Mouse (Mus musculus): ENCODE data around the gene Srcap. TPM values are rescaled to one million over a fixed set of nuclear protein-coding genes. Genes with fewer than 3 reads are reported as not detected.
"Not testable (repeated sequence)": the region's sequence is repeated elsewhere in the genome, so short reads cannot be mapped to it uniquely, and the experiment has no call there.

Gene Srcap
- polyA plus RNA-seq, 1 experiment, result 32.8 TPM

- TF ChIP-seq POLR2A (IDR thresholded peaks at IDR 0.05; ENCODE audit: borderline replicate concordance, extremely low read depth, low read depth, low read length), result no peak
- TF ChIP-seq CTCF (IDR thresholded peaks at IDR 0.05; ENCODE audit: insufficient read depth, low read length), result no peak
- DNase-seq, result no peak
- Histone ChIP-seq H3K4me1 (ENCODE audit: control insufficient read depth, insufficient read depth, low read length) (peaks cover 4% of the 10 kb centered on the region), H3K4me3 (replicated peaks; ENCODE audit: extremely low read depth, low read depth, low read length) (no peak overlapping the region)
- 74% methylated on average over 5 of the region's 5 CpGs for WGBS
Observed at GRCm38 (mm10) chr7:127485416-127485815, 26.4 kb upstream of the Srcap start.

- H3K4me3 ChIP-seq (replicated peaks; ENCODE audit: extremely low read depth, low read depth, low read length); H3K4me1 ChIP-seq (ENCODE audit: control insufficient read depth, insufficient read depth, low read length); DNase-seq: not testable (repeated sequence)
- WGBS, result 61% methylated on average over 5 of the region's 5 CpGs
Observed at GRCm38 (mm10) chr7:127488364-127488763, 23.4 kb upstream of the Srcap start.

GRCm38 (mm10) chr7:127489982-127490381 is 21.8 kb upstream of the Srcap start:
- no peak overlapping the region for H3K4me3 ChIP-seq (replicated peaks; ENCODE audit: extremely low read depth, low read depth, low read length)
- no peak for TF ChIP-seq CTCF (IDR thresholded peaks at IDR 0.05; ENCODE audit: insufficient read depth, low read length)
- no peak for TF ChIP-seq POLR2A (IDR thresholded peaks at IDR 0.05; ENCODE audit: borderline replicate concordance, extremely low read depth, low read depth, low read length)
- WGBS, result 97% methylated on average over 7 of the region's 7 CpGs
- no peak for DNase-seq
- H3K4me1 ChIP-seq (ENCODE audit: control insufficient read depth, insufficient read depth, low read length), result no peaks in the 10 kb centered on the region

- no peaks in the 10 kb centered on the region for H3K4me1 ChIP-seq (ENCODE audit: control insufficient read depth, insufficient read depth, low read length)
- no peak for DNase-seq
- 63% methylated on average over 3 of the region's 3 CpGs for WGBS
- H3K4me3 ChIP-seq (replicated peaks; ENCODE audit: extremely low read depth, low read depth, low read length), result no peak overlapping the region
- TF ChIP-seq CTCF (IDR thresholded peaks at IDR 0.05; ENCODE audit: insufficient read depth, low read length) (no peak), POLR2A (IDR thresholded peaks at IDR 0.05; ENCODE audit: borderline replicate concordance, extremely low read depth, low read depth, low read length) (no peak)
Observed at GRCm38 (mm10) chr7:127491846-127492245, 19.9 kb upstream of the Srcap start.

- TF ChIP-seq POLR2A (IDR thresholded peaks at IDR 0.05; ENCODE audit: borderline replicate concordance, extremely low read depth, low read depth, low read length) (no peak), CTCF (IDR thresholded peaks at IDR 0.05; ENCODE audit: insufficient read depth, low read length) (no peak)
- no peak overlapping the region for H3K4me3 ChIP-seq (replicated peaks; ENCODE audit: extremely low read depth, low read depth, low read length)
- DNase-seq, result no peak
- no peaks in the 10 kb centered on the region for H3K4me1 ChIP-seq (ENCODE audit: control insufficient read depth, insufficient read depth, low read length)
Observed at GRCm38 (mm10) chr7:127494648-127495047, 17.1 kb upstream of the Srcap start.

- no peak for DNase-seq
- H3K4me3 ChIP-seq (replicated peaks; ENCODE audit: extremely low read depth, low read depth, low read length), result no peak overlapping the region
- no peak for TF ChIP-seq POLR2A (IDR thresholded peaks at IDR 0.05; ENCODE audit: borderline replicate concordance, extremely low read depth, low read depth, low read length)
- TF ChIP-seq CTCF (IDR thresholded peaks at IDR 0.05; ENCODE audit: insufficient read depth, low read length), result no peak
Observed at GRCm38 (mm10) chr7:127497382-127497781, 14.4 kb upstream of the Srcap start.

GRCm38 (mm10) chr7:127498407-127498806 is 13.4 kb upstream of the Srcap start:
- Histone ChIP-seq H3K4me3 (replicated peaks; ENCODE audit: extremely low read depth, low read depth, low read length) (no peak overlapping the region), H3K4me1 (ENCODE audit: control insufficient read depth, insufficient read depth, low read length) (no peaks in the 10 kb centered on the region)
- TF ChIP-seq CTCF (IDR thresholded peaks at IDR 0.05; ENCODE audit: insufficient read depth, low read length), result 0 out of 2 replicates have a peak, but pooled peaks have one; percentile 20
- no peak for TF ChIP-seq POLR2A (IDR thresholded peaks at IDR 0.05; ENCODE audit: borderline replicate concordance, extremely low read depth, low read depth, low read length)
- WGBS, result 45% methylated on average over 3 of the region's 3 CpGs
- DNase-seq, result no peak

More at GRCm38 (mm10) chr7:127497382-127497781, 14.4 kb upstream of the Srcap start:
- no peaks in the 10 kb centered on the region for H3K4me1 ChIP-seq (ENCODE audit: control insufficient read depth, insufficient read depth, low read length)
- 64% methylated on average over 2 of the region's 2 CpGs for WGBS

GRCm38 (mm10) chr7:127508291-127508690 is 3.5 kb upstream of the Srcap start:
- 95% methylated on average over 3 of the region's 3 CpGs for WGBS
- no peak for TF ChIP-seq CTCF (IDR thresholded peaks at IDR 0.05; ENCODE audit: insufficient read depth, low read length)
- no peak for TF ChIP-seq POLR2A (IDR thresholded peaks at IDR 0.05; ENCODE audit: borderline replicate concordance, extremely low read depth, low read depth, low read length)
- H3K4me1 ChIP-seq (ENCODE audit: control insufficient read depth, insufficient read depth, low read length), result peaks cover 3% of the 10 kb centered on the region

GRCm38 (mm10) chr7:127509830-127510229 is 2.0 kb upstream of the Srcap start:
- 84% methylated on average over 4 of the region's 4 CpGs for WGBS
- not testable (repeated sequence) for H3K4me3 ChIP-seq (replicated peaks; ENCODE audit: extremely low read depth, low read depth, low read length); DNase-seq
- H3K4me1 ChIP-seq (ENCODE audit: control insufficient read depth, insufficient read depth, low read length), result peaks cover 10% of the 10 kb centered on the region

More at GRCm38 (mm10) chr7:127508291-127508690, 3.5 kb upstream of the Srcap start:
- H3K4me3 ChIP-seq (replicated peaks; ENCODE audit: extremely low read depth, low read depth, low read length), result no peak overlapping the region
- no peak for DNase-seq

- WGBS, result 25% methylated on average over 8 of the region's 8 CpGs
- DNase-seq, result no peak
- Histone ChIP-seq H3K4me3 (replicated peaks; ENCODE audit: extremely low read depth, low read depth, low read length) (peak overlapping the region; percentile 0), H3K4me1 (ENCODE audit: control insufficient read depth, insufficient read depth, low read length) (peaks cover 10% of the 10 kb centered on the region)
- no peak for TF ChIP-seq POLR2A (IDR thresholded peaks at IDR 0.05; ENCODE audit: borderline replicate concordance, extremely low read depth, low read depth, low read length)
- TF ChIP-seq CTCF (IDR thresholded peaks at IDR 0.05; ENCODE audit: insufficient read depth, low read length), result no peak
Observed at GRCm38 (mm10) chr7:127511241-127511640, 542 bp upstream of the Srcap start.

Measured in lung, adult 2 months (tissue).